Mouse (Mus musculus): ENCODE measurements around the gene Fam49a.

DNA sequence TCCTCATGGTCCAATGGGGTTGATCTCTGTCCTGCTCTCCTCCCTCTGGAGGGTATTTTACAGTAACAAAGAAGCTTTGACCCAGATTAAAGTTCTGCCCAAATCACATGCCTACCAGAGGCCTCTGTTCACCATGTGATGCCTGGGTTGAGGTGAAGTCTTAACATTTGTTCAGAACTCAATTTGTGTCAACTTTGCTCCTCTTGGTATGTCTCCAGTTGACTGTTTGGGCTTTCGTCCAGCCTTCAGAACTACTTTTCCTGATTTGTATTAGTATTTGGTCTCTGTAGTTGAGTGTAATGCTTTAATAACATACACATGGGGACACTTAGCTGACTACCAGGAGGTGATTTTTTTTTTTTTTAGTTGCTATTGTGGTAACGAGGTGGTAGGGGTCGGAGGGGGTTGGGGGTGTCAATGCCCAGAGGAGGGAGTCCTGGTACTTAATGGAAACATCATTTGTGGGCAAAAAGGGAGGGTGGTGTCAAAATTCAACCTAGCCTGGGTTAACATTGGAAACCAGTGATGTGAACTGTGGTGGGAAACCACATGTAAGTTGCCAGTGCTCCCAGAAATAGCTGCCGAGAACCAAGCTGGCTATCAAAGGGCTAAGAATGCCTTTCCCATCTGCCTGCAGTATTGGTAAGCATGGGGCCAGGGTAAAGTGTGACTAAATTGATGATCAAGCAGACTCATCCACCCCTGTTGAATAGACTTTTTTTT is 16.0 kb downstream of the Fam49a start:
- TF ChIP-seq POLR2AphosphoS5 (IDR thresholded peaks at IDR 0.05; ENCODE audit: insufficient replicate concordance, low read depth, low read length) (no peak), CTCF (IDR thresholded peaks at IDR 0.05; ENCODE audit: low read depth, low read length) (no peak), TAL1 (conservative IDR thresholded peaks at IDR 0.05; ENCODE audit: low read depth, low read length) (no peak)

Data from G1E (cell line).